Mouse (Mus musculus): ENCODE measurements around the gene Rnf215. TPM values are rescaled to one million over a fixed set of nuclear protein-coding genes. Genes with fewer than 3 reads are reported as not detected.

The Rnf215 gene
- polyA plus RNA-seq, 1 experiment from 2014 or later = 46.4 TPM

DNA sequence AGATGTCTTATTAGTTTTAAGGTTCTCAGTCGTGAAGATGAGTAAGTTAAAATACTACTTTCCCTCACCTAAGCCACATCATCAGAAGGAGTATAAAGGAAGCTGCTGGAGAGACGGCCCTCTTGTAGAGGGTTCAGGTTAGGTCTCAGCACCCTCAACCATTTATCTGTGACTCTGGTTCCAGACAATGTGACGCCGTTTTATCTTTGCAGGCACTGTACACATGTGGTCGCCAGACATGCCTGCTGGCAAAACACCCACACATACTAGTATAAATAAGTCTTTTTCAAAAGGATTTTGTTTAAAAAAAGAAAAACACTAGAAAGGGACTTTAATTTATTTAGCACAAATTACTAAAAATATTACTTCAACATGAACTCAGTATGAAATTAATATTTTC is 20.6 kb downstream of the Rnf215 start:
- no peak overlapping the region for H3K4me2 ChIP-seq
- no peak overlapping the region for H3K4me3 ChIP-seq
- no peak for ATAC-seq (ENCODE audit: low FRiP score, low read depth)
- no peaks in the 10 kb centered on the region for H3K36me3 ChIP-seq
- peaks cover 24% of the 10 kb centered on the region for H3K4me1 ChIP-seq (replicated peaks)
- H3K9ac ChIP-seq = no peak overlapping the region
- H3K9me3 ChIP-seq = no peaks in the 10 kb centered on the region
- no peak overlapping the region for H3K27ac ChIP-seq (replicated peaks)
- 86% methylated on average over 5 of the region's 5 CpGs for WGBS
- H3K27me3 ChIP-seq = no peaks in the 10 kb centered on the region

DNA sequence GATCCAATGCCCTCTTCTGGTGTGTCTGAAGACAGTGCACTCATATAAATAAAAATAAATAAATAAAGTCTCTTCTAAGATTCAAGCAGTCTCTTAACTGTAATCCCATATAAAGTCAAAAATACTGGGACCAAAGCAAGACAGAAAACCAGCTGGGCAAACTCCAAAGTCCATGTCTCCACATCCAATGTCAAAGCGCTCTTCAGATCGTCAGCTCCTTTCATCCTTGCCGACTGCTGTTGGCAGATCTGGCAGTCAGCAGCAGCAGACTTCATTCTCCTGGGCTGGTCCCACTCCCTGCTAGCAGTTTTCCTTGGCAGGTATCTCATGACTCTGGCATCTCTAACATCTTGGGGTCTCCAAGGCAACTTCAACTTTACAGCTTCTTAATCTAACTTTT is 23.7 kb downstream of the Rnf215 start:
- WGBS = 86% methylated on average over 3 of the region's 3 CpGs
- H3K4me3 ChIP-seq = no peak overlapping the region
- H3K9me3 ChIP-seq = no peaks in the 10 kb centered on the region
- no peak overlapping the region for H3K9ac ChIP-seq
- H3K4me1 ChIP-seq (replicated peaks) = peaks cover 51% of the 10 kb centered on the region
- H3K27ac ChIP-seq (replicated peaks) = no peak overlapping the region
- peaks cover 14% of the 10 kb centered on the region for H3K36me3 ChIP-seq
- peak overlapping the region; percentile 91 for H3K4me2 ChIP-seq
- H3K27me3 ChIP-seq = no peaks in the 10 kb centered on the region
- no peak for ATAC-seq (ENCODE audit: low FRiP score, low read depth)

DNA sequence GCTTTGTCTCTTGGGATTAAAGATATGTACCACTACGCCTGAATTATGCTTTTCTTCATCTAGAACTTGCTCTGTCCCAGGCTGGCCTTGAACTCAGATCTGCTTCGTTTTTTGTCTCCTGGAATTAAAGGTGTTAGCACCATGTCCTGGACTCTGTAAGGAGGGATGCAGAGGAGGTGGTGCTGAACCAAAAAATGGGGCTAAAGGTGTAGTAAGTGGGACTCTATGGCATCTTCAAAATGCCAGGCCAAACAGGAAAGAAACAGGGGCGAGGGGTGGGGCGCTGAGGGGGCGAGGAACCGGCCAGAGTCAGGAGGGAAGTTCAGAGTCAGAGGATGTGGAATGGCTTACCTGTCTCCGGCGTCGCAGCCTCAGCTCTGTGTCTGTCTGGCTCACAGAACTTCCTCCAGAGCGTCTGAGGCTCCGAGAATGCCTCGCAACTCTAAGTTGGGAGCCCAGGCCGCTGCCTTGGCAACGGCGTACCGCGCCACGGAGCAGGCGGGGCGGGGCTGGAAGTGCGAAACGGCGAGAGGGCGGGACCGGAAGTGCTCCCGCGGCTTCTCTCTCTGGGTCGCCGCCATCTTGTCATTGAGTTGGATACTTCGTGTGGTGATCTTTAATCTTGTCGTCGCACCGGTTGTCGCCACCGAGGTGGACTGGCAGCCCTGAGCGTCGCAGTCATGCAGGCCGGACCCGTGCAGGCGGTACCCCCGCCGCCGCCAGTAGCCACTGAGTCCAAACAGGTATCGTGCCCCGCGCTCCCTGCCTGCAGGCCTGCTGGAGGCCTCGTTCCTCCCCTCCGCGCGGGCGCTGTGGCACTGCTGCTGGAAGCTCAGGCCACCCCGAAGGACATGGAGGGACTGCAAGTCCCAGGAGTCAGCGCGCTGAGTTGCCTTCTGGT is 25.1 kb downstream of the Rnf215 start, which contains the start of the genes Ccdc157 and Sf3a1:
Gene Ccdc157, minus strand, starts transcription at position 486 of the 901 bp plus-strand sequence.
Gene Sf3a1, plus strand, starts transcription at position 543 of the 901 bp plus-strand sequence.
- H3K9me3 ChIP-seq = no peaks in the 10 kb centered on the region
- H3K9ac ChIP-seq = peak within 1 kb of the TSS; percentile 67
- H3K4me3 ChIP-seq = peak within 1 kb of the TSS; percentile 67
- peaks cover 27% of the 10 kb centered on the region for H3K36me3 ChIP-seq
- peak; percentile 98 for ATAC-seq (ENCODE audit: low FRiP score, low read depth)
- peak within 1 kb of the TSS; percentile 91 for H3K27ac ChIP-seq (replicated peaks)
- H3K4me1 ChIP-seq (replicated peaks) = peaks cover 60% of the 10 kb centered on the region
- 1% methylated on average over 54 of the region's 54 CpGs for WGBS
- H3K27me3 ChIP-seq = no peaks in the 10 kb centered on the region
- H3K4me2 ChIP-seq = peak within 1 kb of the TSS; percentile 91

DNA sequence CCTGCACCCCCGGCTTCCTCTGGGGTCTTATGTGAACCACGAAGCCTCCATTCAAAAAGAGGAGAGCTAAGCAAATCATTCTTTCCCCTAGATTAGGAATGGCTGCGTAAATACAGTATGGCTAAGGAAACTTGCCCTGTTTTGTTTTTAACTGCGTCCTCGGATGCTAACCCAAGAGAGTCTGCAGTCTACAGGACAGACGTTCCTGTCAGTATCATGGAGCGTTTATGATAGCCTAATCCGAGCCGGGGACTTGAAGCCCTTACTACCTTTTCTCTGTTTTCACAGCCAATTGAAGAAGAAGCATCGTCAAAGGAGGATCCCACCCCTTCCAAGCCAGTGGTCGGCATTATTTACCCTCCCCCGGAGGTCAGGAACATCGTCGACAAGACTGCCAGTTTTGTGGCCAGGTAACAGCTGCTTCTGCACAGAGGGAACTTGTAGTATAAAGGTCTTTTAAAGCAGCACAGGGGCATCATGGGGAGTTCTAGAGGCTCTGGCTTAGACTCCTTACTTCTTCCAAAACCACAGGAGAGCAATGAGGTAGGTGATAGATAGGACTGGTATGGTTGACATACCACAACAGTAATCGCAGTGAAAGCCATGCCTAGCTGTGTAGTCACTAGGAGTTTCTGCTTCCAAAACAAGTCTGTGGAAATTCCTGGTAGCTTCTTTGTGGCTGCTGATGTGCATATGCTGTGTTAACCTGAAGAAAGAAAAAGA is 25.9 kb downstream of the Rnf215 start:
- ATAC-seq (ENCODE audit: low FRiP score, low read depth) = no peak
- Histone ChIP-seq H3K27me3 (no peaks in the 10 kb centered on the region), H3K4me3 (peak overlapping the region; percentile 67), H3K9ac (peak overlapping the region; percentile 67), H3K36me3 (peaks cover 36% of the 10 kb centered on the region), H3K27ac (replicated peaks) (peak overlapping the region; percentile 91), H3K4me1 (replicated peaks) (peaks cover 60% of the 10 kb centered on the region), H3K9me3 (no peaks in the 10 kb centered on the region), H3K4me2 (peak overlapping the region; percentile 91)
- WGBS = 7% methylated on average over 15 of the region's 15 CpGs

DNA sequence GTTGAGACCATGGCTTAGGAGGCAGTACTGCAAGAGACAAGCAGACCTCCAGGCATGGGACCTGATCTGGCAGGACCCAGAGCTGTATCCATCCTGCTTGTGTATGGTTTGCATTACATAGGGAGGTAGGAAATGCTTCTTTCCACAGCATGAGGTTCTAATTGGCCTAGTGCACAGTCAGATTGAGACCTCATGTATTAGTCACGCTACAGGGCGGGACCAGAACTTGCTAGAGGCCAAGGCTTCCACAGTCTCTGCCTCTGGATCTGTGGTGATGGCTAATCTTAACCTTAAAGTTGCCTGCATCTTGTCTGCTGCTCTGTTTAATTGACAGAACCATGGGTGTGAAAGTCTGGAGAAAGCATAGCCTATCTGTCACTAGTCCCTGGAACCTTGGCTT is 29.7 kb downstream of the Rnf215 start:
- no peak for ATAC-seq (ENCODE audit: low FRiP score, low read depth)
- Histone ChIP-seq H3K36me3 (peaks cover 72% of the 10 kb centered on the region), H3K9ac (no peak overlapping the region), H3K9me3 (no peaks in the 10 kb centered on the region), H3K27me3 (no peaks in the 10 kb centered on the region), H3K4me2 (no peak overlapping the region), H3K4me3 (no peak overlapping the region), H3K4me1 (replicated peaks) (peaks cover 39% of the 10 kb centered on the region), H3K27ac (replicated peaks) (no peak overlapping the region)
- WGBS = 88% methylated on average over 2 of the region's 2 CpGs

DNA sequence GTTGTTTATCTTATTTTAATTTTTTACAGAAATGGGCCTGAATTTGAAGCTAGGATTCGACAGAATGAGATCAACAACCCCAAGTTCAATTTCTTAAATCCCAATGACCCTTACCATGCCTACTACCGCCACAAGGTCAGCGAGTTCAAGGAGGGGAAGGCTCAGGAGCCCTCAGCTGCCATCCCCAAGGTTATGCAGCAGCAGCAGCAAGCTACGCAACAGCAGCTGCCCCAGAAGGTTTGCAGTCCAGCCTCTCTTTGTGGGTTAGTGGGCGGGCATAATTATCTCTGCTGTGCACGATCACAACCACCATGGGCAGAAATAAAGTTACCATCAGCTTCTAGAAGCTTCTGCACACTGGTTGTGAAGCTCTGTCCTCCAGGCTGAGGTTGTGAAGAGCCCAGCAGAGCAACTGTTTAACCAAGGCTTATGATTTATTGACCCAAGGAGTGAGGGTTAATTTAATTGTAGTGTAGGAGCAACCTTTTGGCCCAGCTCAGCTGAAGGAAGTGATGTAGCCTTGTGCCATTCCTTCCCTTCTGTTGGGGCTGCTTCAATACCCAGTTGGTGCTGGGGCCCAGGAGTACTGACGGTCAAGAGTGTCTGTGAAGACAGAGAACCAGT is 31.6 kb downstream of the Rnf215 start:
- Histone ChIP-seq H3K36me3 (peaks cover 87% of the 10 kb centered on the region), H3K9me3 (no peaks in the 10 kb centered on the region), H3K9ac (no peak overlapping the region), H3K4me3 (no peak overlapping the region), H3K4me2 (no peak overlapping the region), H3K4me1 (replicated peaks) (peaks cover 29% of the 10 kb centered on the region), H3K27me3 (no peaks in the 10 kb centered on the region), H3K27ac (replicated peaks) (no peak overlapping the region)
- no peak for ATAC-seq (ENCODE audit: low FRiP score, low read depth)
- 95% methylated on average over 7 of the region's 7 CpGs for WGBS

DNA sequence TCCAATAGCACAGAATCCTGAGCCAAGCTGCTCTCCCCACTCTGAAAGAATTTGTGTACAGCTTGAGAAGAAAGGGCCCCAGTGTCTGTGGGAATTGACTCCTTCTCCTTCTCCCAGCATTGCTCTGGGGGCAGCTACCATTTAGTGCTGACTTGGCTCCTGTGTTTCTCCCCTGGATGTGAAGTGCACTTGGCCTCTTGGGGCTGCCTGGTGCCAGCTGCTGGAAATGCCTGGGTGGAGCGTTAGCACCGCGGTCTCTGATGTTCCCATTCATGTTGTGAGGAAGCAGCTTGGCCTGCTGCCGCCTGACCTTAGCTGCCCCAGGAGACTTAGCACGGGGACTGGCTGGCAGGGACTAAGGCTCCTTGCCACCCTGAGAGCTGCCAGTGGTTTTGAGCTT is 39.6 kb downstream of the Rnf215 start:
- Histone ChIP-seq H3K4me3 (no peak overlapping the region), H3K4me1 (replicated peaks) (no peaks in the 10 kb centered on the region), H3K27ac (replicated peaks) (peak overlapping the region; percentile 43; the same call in 1 of the 2 replicates), H3K9ac (no peak overlapping the region), H3K27me3 (no peaks in the 10 kb centered on the region), H3K9me3 (no peaks in the 10 kb centered on the region), H3K36me3 (peaks cover 99% of the 10 kb centered on the region), H3K4me2 (no peak overlapping the region)
- 75% methylated on average over 5 of the region's 5 CpGs for WGBS
- peak; percentile 80 for ATAC-seq (ENCODE audit: low FRiP score, low read depth)

DNA sequence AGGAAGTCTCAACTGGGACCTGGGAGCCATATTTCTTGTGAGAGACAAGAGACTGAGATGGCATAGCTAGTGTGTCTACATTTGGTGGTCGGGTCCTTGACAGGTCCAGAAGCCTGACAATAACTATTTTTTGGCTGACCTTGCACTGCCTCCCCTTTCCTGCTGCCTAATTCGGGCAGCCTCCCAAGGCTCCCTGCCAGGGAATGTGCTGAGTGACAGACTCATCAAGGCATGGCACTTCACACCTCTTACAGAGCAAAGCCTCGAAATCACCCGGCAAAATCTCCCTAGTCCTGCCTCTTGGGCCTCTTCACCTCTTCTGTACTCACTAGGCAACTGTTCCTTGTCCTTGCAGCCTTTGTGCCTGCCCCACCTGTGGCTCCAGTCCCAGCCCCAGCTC is 42.7 kb downstream of the Rnf215 start:
- no peaks in the 10 kb centered on the region for H3K9me3 ChIP-seq
- no peak overlapping the region for H3K27ac ChIP-seq (replicated peaks)
- H3K9ac ChIP-seq = no peak overlapping the region
- H3K36me3 ChIP-seq = peaks cover 98% of the 10 kb centered on the region
- H3K4me3 ChIP-seq = no peak overlapping the region
- ATAC-seq (ENCODE audit: low FRiP score, low read depth) = no peak
- 85% methylated on average over 4 of the region's 4 CpGs for WGBS
- H3K4me1 ChIP-seq (replicated peaks) = no peaks in the 10 kb centered on the region
- no peaks in the 10 kb centered on the region for H3K27me3 ChIP-seq
- no peak overlapping the region for H3K4me2 ChIP-seq

DNA sequence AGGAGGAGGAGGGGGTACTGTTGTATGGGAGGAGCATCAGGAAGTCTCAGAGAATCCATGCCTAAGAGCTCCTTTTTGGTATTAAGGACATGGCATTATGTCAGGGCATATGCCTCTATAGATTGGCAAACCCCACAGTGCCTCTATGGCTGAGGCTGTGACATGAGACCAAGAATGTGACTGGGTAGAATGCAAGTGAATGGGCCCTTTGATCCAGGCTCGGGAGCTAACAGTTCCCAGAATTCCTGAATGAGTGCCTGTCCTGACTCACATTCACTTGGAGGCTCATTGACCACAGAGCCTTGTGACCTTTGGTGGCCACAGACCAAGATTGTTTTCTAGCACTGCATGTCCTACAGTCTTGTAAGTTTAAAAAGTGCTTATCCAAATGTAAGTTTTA is 47.1 kb downstream of the Rnf215 start:
- no peaks in the 10 kb centered on the region for H3K27me3 ChIP-seq
- peaks cover 2% of the 10 kb centered on the region; the same call in 1 of the 2 replicates for H3K4me1 ChIP-seq (replicated peaks)
- no peak overlapping the region for H3K4me3 ChIP-seq
- no peak overlapping the region for H3K9ac ChIP-seq
- WGBS = 12% methylated on average over 1 of the region's 1 CpGs
- H3K4me2 ChIP-seq = no peak overlapping the region
- no peak overlapping the region for H3K27ac ChIP-seq (replicated peaks)
- H3K9me3 ChIP-seq = no peaks in the 10 kb centered on the region
- ATAC-seq (ENCODE audit: low FRiP score, low read depth) = no peak
- H3K36me3 ChIP-seq = peaks cover 61% of the 10 kb centered on the region

DNA sequence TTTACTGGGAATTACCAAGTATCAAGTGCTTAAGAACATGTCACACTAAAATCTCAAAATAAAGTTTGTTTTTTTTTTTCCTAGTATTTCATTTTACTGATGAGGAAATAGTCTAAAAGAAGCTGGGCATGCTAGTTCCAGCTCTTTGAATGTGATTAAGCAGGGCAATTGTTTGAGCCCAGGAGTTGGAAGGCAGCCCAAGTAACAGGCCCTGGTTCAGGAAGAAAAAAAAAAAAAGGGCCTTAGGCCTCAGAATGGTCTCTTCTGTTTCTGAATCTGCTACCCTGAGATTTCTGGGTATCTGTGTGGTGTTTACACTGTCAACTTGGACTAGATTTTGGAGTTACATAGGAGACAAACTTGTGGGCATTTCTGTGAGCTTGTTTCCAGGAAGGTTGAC is 48.5 kb downstream of the Rnf215 start:
- H3K4me2 ChIP-seq = no peak overlapping the region
- no peak overlapping the region for H3K4me3 ChIP-seq
- H3K27ac ChIP-seq (replicated peaks) = peak overlapping the region; percentile 62
- no peaks in the 10 kb centered on the region for H3K9me3 ChIP-seq
- H3K36me3 ChIP-seq = peaks cover 46% of the 10 kb centered on the region
- H3K27me3 ChIP-seq = no peaks in the 10 kb centered on the region
- no peak overlapping the region for H3K9ac ChIP-seq
- H3K4me1 ChIP-seq (replicated peaks) = peaks cover 17% of the 10 kb centered on the region
- no peak for ATAC-seq (ENCODE audit: low FRiP score, low read depth)

DNA sequence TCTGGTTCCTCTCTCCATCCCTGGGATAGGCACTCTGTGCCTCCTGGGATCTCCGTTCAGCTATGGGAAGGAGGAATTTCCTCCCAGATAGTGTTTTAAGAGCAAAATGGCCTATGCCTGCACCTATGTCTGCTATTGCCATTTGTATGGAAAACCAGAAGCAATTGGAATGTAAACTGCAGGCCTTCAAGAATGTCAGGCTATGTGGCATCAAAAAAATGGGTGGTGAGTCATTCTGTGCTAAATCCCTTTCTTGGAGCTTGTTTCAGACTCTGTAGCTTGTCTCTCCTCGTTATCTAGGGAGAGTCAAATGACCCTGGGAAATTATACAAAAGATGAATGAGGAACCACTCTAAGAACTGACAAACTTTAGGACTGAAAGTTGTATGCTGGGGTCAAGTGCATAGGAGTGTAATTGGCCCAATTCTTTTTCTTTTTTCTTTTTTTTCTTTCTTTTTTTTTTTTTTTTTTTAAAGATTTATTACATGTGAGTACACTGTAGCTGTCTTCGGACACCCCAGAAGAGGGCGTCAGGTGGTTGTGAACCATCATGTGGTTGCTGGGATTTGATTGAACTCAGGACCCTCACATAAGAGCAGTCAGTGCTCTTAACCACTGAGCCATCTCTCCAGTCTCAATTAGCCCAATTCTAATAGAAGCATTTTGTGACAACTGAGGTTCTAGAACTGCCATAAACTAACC is 49.4 kb downstream of the Rnf215 start:
- 73% methylated on average over 4 of the region's 4 CpGs for WGBS
- H3K4me1 ChIP-seq (replicated peaks) = peaks cover 18% of the 10 kb centered on the region
- H3K4me2 ChIP-seq = no peak overlapping the region
- no peaks in the 10 kb centered on the region for H3K27me3 ChIP-seq
- no peak overlapping the region for H3K9ac ChIP-seq
- no peak overlapping the region for H3K4me3 ChIP-seq
- peaks cover 37% of the 10 kb centered on the region for H3K36me3 ChIP-seq
- peak overlapping the region; percentile 35; the same call in 1 of the 2 replicates for H3K27ac ChIP-seq (replicated peaks)
- ATAC-seq (ENCODE audit: low FRiP score, low read depth) = no peak
- H3K9me3 ChIP-seq = no peaks in the 10 kb centered on the region
